Mouse (Mus musculus) testis, adult 2 months (tissue): Measurements from ENCODE around the gene Gtpbp8. TPM values are rescaled to one million over a fixed set of nuclear protein-coding genes. Genes with fewer than 3 reads are reported as not detected.

Experiments
- H3K27ac ChIP-seq: fragments of 200-500 bp; 2 replicates; pipeline ENCODE4 v1.5.1; 2012; ENCODE audit warnings: low read depth, low read length; ENCODE audit not compliant: control insufficient read depth, insufficient read depth
- H3K27me3 ChIP-seq: fragments of 200-500 bp; 2 replicates; pipeline ENCODE4 v1.6.1; 2012; ENCODE audit warnings: mild to moderate bottlenecking, low read length, moderate library complexity; ENCODE audit not compliant: control insufficient read depth, insufficient read depth
- H3K36me3 ChIP-seq: fragments of 200-500 bp; 2 replicates; pipeline ENCODE4 v1.6.1; 2012; ENCODE audit warnings: mild to moderate bottlenecking, low read length; ENCODE audit not compliant: control insufficient read depth, insufficient read depth
- H3K4me1 ChIP-seq: fragments of 200-500 bp; 2 replicates; pipeline ENCODE4 v1.6.1; 2012; ENCODE audit warnings: low read length; ENCODE audit not compliant: control insufficient read depth, insufficient read depth
- H3K4me3 ChIP-seq: fragments of 200-500 bp; 2 replicates; pipeline ENCODE4 v1.5.1; 2012; ENCODE audit warnings: low read depth, mild to moderate bottlenecking, low read length, moderate library complexity, mixed read lengths; ENCODE audit not compliant: control insufficient read depth
- CTCF ChIP-seq: fragments of 200-500 bp; IDR thresholded peaks from 2 replicates; pipeline ENCODE4 v1.5.1; 2012; ENCODE audit warnings: low read depth, mild to moderate bottlenecking, inconsistent platforms, low read length, moderate library complexity; ENCODE audit not compliant: control insufficient read depth, insufficient read depth, insufficient replicate concordance
- POLR2A ChIP-seq: fragments of 200-500 bp; IDR thresholded peaks from 2 replicates; pipeline ENCODE4 v1.6.1; 2012; ENCODE audit warnings: low read depth, mild to moderate bottlenecking, inconsistent platforms, low read length, moderate library complexity; ENCODE audit not compliant: control insufficient read depth
- polyA plus RNA-seq: library from polyadenylated mRNA; depleted of rRNA; stranded (reverse); fragments of >200 nt; gene quantifications from 2 replicates; pipeline ENCODE4 v1.2.3, GENCODE M21; 2012; rRNA removed

Gene Gtpbp8
- polyA plus RNA-seq: 2.8 and 3.0 TPM in 2 replicates

DNA sequence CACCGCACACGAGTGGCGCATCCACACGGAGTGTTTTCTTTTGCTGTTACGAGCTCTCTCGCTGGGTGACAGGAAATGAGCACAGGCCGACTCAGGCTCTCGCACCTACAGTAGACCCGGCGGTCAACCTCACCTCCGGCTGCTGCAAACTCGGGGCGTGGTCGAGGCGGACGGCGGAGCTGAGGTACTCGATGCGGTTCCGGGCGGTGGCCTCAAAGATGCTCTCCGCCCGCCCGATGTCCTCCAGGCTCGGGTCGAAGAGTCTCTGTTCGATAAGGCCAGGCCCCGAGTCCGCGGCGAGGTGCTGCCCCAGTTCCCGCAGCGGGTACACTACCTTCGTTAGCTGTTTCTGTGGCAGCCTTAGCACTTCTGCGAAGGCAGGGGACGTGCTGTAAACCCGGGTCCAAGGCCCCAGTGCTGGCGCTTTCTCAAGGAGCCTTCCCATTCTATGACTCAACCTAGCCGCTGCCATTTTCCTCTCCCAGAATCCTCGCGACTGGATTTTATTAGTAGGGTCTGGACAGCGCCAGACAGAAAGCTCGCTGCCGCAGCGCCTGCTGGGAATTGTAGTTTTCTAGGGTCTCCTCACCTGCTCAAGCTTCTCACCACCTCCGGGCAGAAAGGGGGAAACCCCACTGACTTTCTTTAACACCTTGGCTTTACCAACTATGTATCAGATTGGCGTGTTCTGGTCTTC, at the start of gene Gtpbp8:
Gtpbp8 (minus strand) TSS at position 498 of the 697 bp plus-strand sequence.
- TF ChIP-seq POLR2A (peak; percentile 50; the same call in 1 of the 2 replicates), CTCF (no peak)
- H3K27ac ChIP-seq: peak within 1 kb of the TSS; percentile 97
- peak within 1 kb of the TSS; percentile 99 for H3K4me3 ChIP-seq
- H3K36me3 ChIP-seq: no peaks in the 10 kb centered on the region
- peaks cover 5% of the 10 kb centered on the region; the same call in 1 of the 2 replicates for H3K4me1 ChIP-seq
- H3K27me3 ChIP-seq: no peaks in the 10 kb centered on the region

DNA sequence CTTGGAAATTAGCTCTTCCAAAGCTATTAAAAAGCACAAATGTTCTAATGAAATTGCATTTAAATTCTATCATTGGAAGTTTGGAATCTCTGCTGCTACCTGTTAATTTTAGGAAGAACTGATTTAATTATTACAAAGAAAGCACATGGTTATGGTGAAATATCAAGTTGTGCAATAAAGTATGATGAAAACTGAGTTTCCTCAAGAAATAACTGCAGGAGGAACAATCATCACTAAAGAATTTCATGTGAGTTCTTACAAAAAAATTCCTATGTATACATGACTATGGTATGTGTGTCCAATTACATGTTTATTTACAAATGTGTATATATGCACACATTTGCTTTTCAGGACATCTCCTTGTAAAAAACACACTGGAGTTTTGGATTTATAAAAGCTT, 48.3 kb upstream of the Gtpbp8 start:
- no peak overlapping the region for H3K4me3 ChIP-seq
- no peak for TF ChIP-seq POLR2A
- no peak for TF ChIP-seq CTCF
- H3K36me3 ChIP-seq: no peaks in the 10 kb centered on the region
- H3K4me1 ChIP-seq: no peaks in the 10 kb centered on the region
- no peak overlapping the region for H3K27ac ChIP-seq
- H3K27me3 ChIP-seq: no peaks in the 10 kb centered on the region

- TF ChIP-seq POLR2A (no peak), CTCF (no peak)
- H3K27me3 ChIP-seq: no peaks in the 10 kb centered on the region
Observed at GRCm38 (mm10) chr16:44786934-44787333, 40.8 kb upstream of the Gtpbp8 start.

DNA sequence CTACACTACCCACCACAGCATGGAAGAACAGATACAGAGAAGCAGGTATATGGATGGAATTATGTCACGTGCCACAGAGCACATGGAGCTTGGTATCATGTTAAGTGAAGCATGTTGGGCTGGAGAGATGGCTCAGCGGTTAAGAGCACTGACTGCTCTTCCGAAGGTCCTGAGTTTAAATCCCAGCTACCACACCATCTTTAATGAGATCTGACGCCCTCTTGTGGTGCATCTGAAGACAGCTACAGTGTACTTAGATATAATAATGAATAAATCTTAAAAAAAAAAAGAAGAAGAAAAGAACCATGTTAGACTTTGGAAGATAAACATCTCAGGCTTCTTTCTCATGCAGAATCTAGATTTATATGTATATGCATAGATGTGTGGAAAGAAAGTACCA, 34.6 kb upstream of the Gtpbp8 start:
- no peaks in the 10 kb centered on the region for H3K27me3 ChIP-seq
- no peaks in the 10 kb centered on the region for H3K4me1 ChIP-seq
- no peaks in the 10 kb centered on the region for H3K36me3 ChIP-seq
- no peak overlapping the region for H3K27ac ChIP-seq
- TF ChIP-seq POLR2A: no peak
- no peak for TF ChIP-seq CTCF
- H3K4me3 ChIP-seq: no peak overlapping the region

More at GRCm38 (mm10) chr16:44786934-44787333, 40.8 kb upstream of the Gtpbp8 start:
- H3K36me3 ChIP-seq: no peaks in the 10 kb centered on the region
- no peak overlapping the region for H3K4me3 ChIP-seq
- H3K4me1 ChIP-seq: no peaks in the 10 kb centered on the region
- no peak overlapping the region for H3K27ac ChIP-seq

DNA sequence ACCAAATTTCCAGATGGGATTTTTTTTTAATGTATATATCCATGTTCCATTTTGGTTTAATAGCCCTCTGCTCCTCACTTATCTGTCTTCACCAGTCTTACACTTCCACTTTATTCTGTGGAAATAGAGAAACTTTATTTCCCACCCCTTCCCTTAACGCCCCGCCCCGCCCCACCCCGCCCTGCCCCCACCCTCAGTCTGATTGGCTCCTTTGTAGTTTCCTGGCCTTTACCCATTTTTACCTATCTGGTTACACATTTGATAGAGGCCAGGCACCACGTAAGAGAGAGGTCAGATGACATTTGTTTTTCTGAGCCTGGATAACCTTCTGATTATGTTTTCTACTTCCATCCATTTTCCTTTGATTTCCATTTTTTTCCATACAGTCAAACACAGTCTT, 33.3 kb upstream of the Gtpbp8 start:
- Histone ChIP-seq H3K27me3 (no peaks in the 10 kb centered on the region), H3K36me3 (no peaks in the 10 kb centered on the region), H3K4me1 (no peaks in the 10 kb centered on the region), H3K27ac (no peak overlapping the region), H3K4me3 (no peak overlapping the region)
- TF ChIP-seq POLR2A (no peak), CTCF (no peak)

DNA sequence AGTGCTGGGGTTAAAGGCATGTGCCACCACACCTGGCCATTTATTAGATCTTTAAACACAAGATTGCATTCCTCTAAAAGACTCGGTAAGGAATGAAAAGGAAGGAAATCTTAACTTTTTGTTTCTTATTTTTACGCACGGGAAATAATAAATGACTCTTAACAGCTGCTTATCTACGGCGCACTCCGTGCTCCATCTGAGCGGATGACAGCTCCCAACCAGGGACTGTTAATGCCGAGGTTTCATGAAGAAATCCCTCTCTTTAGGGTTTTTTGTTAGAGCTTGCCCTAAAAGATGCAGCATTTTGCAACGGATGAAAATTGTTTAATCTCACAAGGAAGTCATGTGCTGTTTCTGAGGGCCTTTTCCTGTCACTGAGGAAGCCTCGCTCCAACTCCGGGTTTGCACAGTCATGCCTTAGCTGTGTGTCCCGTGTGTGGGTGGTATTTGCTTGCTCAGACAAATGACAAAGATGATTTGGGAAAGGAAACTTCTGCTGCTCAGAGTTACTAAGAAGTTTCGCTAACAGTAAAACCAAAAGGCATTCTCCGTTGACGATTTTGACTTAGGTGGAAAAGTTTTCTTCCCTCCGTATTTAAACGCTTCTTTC, 32.5 kb upstream of the Gtpbp8 start:
- no peak for TF ChIP-seq CTCF
- no peak for TF ChIP-seq POLR2A
- H3K27ac ChIP-seq: no peak overlapping the region
- H3K36me3 ChIP-seq: no peaks in the 10 kb centered on the region
- H3K27me3 ChIP-seq: no peaks in the 10 kb centered on the region
- H3K4me3 ChIP-seq: peak overlapping the region; percentile 27; the same call in 1 of the 2 replicates
- H3K4me1 ChIP-seq: no peaks in the 10 kb centered on the region

- H3K36me3 ChIP-seq: no peaks in the 10 kb centered on the region
- no peak overlapping the region for H3K27ac ChIP-seq
- TF ChIP-seq POLR2A (no peak), CTCF (no peak)
- no peaks in the 10 kb centered on the region for H3K27me3 ChIP-seq
- H3K4me1 ChIP-seq: no peaks in the 10 kb centered on the region
- H3K4me3 ChIP-seq: no peak overlapping the region
Observed at GRCm38 (mm10) chr16:44774201-44774600, 28.0 kb upstream of the Gtpbp8 start.

GRCm38 (mm10) chr16:44773673-44774072, 27.5 kb upstream of the Gtpbp8 start:
- Histone ChIP-seq H3K4me1 (no peaks in the 10 kb centered on the region), H3K27me3 (no peaks in the 10 kb centered on the region), H3K4me3 (peak overlapping the region; percentile 29; the same call in 1 of the 2 replicates), H3K27ac (no peak overlapping the region), H3K36me3 (no peaks in the 10 kb centered on the region)
- no peak for TF ChIP-seq CTCF
- no peak for TF ChIP-seq POLR2A
